Mouse (Mus musculus) small intestine, adult 2 months (tissue): Measurements from ENCODE around the gene Zdhhc13.

ENCODE experiments used
- CTCF ChIP-seq: fragments of 200-500 bp; IDR thresholded peaks from 2 replicates; pipeline ENCODE4 v1.5.1; 2012; ENCODE audit warnings: low read depth, mild to moderate bottlenecking, control low read depth, inconsistent platforms, low read length, moderate library complexity, mixed read lengths; ENCODE audit not compliant: insufficient replicate concordance, insufficient read length; ENCODE audit errors: extremely low read depth
- POLR2A ChIP-seq: fragments of 200-500 bp; IDR thresholded peaks from 2 replicates; pipeline ENCODE4 v1.6.1; 2012; ENCODE audit warnings: low read depth, mild to moderate bottlenecking, control low read depth, inconsistent platforms, low read length, moderate library complexity

DNA sequence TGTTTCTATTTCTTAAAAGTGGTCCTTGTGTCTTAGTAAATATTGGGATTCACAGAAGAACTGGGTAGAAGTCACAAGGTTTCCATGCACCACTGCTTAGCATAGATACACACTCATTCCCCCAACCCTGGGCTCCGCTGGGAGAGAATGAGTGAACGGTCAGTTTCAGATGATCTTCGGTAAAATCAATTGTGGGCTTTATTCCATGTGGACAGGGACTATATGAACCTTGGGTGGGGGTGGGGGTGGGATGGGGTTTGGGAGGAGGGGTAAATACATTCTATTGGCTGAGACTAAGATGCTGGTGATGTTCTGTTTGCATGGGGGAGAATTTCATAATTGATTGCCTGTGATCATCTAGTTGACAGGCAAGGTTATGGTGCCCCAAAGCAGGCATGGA, 66.7 kb downstream of the Zdhhc13 start:
- TF ChIP-seq CTCF, result no peak
- TF ChIP-seq POLR2A, result no peak
